Mouse (Mus musculus): ENCODE measurements around the gene Mdga1.
A peak's percentile ranks its signal among the peaks of the same experiment; 100 is the strongest.

Gene Mdga1

DNA sequence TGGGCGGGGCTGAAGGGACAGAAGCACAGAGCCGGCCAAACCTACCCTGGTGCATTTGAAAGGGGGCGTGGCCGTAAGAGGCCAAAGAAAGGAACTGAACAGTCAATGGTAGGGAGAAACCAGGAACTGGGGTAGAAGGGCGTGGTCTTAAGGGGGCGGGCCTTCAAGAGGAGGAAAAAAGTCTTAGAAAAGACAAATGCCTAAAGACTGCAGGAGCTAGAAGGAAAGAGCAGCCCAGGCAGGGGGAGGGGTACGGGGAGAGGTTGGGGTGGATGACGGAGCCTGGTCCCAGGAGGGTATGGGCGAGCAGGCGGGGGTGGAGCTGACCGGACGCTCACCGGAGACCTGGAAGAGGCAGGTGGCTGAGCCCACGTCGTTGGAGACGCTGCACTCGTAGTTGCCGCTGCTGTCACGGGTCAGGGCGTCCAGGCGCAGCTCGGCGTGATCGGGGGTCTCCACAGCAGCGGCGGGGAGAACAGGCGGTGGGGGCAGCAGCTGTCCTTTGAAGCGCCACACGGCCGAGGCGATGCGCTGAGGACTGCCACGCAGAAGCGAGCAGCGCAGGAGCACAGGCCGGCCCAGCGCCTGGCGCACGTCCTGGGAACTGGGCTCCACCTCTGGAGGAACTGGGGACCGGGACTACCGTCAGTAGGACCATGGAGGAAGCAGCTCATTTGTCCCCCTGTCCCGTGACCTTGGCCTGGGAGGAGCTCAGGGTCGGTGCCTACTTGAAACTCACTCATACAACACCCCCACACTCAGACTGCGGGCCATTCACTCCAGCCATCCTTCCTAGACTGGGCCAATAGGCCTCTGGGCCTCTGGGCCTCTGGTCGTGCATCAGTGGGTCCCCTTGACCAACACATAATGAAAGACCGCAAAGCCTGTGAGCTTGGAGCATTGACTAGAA lies 127.9 kb downstream of the Mdga1 start:
- no peak for DNase-seq

- no peak for DNase-seq
Observed at GRCm38 (mm10) chr17:29838029-29838428, 131.9 kb downstream of the Mdga1 start.

- no peak for DNase-seq
Observed at GRCm38 (mm10) chr17:29837441-29837840, 132.4 kb downstream of the Mdga1 start.

GRCm38 (mm10) chr17:29834768-29835167 lies 135.1 kb downstream of the Mdga1 start:
- peak; percentile 94 for DNase-seq

DNA sequence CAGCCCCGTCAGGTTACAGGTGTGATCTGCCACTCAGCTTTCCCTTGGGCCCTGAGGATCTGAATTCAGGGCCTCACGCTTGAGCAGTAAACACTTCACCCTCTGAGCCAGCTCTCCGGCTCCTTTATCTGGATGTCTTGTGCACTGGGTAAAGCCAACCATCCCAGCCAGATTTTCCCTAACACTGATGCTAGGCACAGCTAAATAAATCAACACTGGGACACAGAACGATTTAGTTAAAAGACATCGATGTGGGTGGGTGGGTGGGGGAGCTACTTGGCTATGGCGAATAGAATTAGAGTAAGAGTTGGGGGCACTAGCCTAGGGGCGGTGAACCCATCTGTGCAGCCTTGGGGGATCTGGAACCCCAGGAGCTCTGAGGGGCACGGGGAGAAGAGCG lies 135.6 kb downstream of the Mdga1 start:
- no peak for DNase-seq

DNA sequence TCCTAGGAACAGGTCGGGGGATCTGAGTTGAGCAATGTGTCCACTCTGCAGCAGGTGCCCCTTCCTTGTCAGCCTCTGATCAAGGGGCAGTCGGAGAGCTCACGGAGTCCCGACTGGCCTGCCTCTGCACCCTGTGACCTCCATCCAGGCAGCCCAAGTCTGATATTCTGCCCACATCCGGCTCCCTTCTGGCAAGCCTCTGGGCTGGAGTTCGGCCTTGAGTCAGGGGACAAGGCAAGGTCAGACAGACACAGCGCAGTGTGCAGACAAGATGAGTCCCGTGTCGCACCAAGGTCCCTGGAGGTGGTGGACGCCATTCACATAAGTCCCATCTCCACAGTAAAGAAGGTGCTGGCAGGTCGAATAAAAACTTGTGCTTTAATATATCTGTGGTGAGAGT lies 138.2 kb downstream of the Mdga1 start:
- DNase-seq = no peak

DNA sequence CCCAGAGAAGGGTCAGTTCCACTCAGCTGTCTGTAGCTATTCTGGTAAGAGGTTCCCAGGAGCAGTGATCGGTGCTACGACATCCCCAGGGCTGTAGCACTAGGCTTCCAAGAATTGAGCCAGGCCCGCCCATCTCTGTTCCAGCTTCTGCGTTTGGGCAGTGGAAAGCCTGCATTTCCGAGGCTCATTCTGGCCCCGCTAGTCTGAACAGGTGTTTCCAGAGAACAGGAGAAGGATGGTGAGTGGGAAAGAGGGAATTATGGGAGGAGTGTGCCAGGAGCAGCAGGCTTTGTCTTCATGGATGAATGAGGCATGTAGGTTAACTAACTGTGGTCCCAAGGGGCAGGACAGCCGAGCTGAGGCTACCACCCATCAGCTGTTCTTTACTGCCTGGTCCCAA lies 140.8 kb downstream of the Mdga1 start:
- DNase-seq = no peak

- DNase-seq = no peak
Observed at GRCm38 (mm10) chr17:29827602-29828001, 142.3 kb downstream of the Mdga1 start.

GRCm38 (mm10) chr17:29824512-29825120 lies 145.3 kb downstream of the Mdga1 start:
- no peak for DNase-seq

GRCm38 (mm10) chr17:29824208-29824509 lies 145.7 kb downstream of the Mdga1 start:
- peak; percentile 47 for DNase-seq

DNA sequence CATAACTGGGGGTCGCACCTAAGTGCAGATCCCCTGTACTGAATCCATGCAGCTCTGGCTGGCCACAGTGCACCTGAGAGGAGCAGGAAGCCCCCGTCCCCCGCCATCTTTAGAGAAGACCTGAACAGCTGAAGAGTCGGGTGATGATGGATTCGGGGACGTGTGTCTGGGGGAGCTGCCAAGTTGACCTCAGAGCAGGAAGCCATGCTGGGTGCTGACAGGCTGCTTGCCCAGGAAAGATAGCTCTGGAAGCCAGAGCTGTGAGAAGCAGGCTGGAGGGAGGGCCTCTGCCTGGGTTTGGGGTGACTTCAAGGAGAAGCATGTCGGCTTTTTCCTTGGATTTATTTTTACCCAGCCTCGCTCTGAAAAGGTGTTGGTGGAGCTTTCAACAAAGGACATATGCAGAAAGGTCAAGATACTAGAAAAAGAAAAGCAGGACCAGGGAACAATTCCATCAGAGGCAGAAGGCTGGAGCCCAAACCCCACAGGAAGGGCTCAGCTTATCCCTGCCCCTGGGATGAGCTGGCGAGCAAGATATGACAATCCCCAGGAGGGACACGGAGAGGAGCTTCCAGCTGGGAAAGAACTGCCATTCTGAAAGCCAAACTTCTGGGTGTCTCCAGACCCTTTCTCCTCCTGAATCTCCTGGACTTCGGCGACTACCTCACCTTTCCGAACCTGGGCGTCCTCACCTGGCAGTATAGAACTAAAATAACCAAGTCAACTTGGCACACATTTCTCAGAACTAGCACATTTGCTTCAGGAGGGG lies 146.3 kb downstream of the Mdga1 start:
- DNase-seq = peak; percentile 85

DNA sequence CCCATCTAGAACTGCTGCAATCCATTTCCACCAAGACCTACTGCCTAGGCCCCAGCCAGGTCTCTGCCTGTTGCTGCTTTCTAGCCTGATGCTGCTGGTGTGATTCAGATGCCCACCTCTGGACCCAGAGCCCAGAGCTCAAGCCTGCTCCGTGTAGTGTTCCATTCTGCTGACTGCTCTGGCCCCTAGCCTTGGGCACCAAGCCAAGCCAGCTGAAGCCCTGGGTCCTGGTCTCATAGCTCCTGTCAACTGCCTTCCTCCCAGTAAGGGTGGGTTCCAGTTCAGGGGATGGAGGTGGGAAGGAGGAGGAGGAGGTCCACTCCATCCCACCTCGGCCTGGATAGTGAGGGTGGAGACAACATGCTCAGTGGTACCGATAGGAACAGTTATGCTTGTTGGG lies 150.3 kb downstream of the Mdga1 start:
- no peak for DNase-seq

DNA sequence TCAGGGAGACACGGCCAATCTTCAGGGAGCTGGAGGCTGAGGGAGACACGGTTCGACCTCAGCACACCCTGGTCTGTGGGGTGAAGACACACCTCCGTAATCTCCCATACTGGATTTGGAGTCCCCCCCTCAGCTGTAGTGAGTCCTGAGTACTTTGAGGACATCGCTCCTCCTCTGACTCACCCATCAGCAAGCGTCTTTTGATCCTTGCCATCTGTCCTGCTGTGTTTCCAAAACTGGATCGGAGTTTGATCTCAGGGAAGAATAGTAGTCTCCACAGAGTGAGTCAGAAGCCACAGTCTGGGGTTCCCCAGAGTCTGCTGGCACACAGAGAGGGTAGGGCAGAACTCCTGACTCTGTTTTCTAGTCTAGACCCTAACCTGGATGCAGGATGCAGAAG lies 150.9 kb downstream of the Mdga1 start:
- DNase-seq = no peak

DNA sequence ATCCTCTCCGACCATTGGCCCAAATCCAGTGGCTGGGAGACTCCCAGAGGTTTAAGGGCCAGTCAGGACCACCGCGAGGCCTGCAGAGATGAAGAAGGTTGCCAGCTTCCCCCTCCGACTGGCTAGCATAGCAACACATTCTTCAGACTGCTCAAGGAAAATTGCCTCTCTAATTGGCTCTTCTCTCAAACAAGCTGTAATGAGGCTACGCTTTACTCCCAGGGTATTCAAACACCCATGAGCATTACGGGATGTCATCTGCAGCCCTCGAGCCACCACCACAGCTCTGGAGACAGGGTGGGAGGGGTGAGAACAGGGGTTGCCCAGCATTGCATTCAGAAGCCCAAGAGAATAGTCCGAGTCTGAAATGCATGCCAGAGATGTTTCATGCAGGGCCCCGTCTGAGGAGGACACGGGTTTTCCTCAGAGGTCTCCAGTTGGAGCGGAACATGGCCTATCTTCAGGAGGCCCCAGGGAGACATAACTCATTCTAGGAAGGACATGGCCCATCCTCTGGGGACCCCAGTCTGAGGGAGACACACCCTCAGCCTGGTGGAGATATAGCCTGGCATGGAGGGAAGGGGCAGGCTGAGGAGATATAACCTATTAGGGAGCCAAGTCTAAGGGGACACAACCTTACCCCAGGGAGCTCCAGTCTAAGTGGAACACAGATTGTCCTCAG lies 151.5 kb downstream of the Mdga1 start:
- DNase-seq = no peak

GRCm38 (mm10) chr17:29814758-29815157 lies 155.1 kb downstream of the Mdga1 start:
- no peak for DNase-seq

DNA sequence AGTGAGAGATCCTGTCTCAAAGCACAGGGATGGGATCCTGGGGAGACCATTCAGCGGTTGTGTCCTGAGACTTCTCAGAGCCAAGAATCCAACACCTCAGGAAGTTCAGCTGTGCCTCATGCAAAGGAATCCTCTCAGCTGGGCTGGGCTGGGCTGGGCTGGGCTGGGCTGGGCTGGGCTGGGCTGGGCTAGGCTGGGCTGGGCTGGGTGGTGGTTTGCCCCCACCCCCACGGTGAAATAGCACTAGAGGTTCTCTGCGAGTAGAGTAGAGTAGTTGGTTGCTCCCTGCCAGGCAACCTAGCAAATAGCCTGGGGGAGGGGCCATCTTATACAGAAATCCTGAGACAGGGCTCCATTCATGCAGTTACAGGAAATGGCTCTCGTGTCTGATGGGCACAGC lies 156.6 kb downstream of the Mdga1 start:
- no peak for DNase-seq

GRCm38 (mm10) chr17:29803545-29803944 lies 166.3 kb downstream of the Mdga1 start:
- no peak for DNase-seq

GRCm38 (mm10) chr17:29801358-29801757 lies 168.5 kb downstream of the Mdga1 start:
- DNase-seq = peak; percentile 73

DNA sequence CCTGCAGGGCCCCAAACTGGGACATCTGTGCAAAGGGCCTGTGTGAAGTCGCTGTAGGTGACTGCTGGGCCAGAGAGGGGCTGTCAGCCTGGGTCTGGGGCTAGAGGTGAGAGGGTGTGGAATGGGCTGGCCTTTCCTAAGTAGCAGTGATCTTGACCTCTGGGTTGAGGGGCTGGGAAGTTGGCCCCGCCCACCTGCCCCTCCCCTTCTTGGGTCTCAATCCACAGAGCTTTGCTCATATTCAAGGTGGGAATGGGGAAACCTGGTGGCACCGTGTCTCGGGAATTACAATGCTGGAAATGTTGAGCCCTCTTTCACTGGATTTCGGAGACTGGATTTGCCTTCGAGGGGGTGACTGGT lies 169.8 kb downstream of the Mdga1 start:
- no peak for DNase-seq

GRCm38 (mm10) chr17:29799398-29800095 lies 170.3 kb downstream of the Mdga1 start:
- no peak for DNase-seq

- no peak for DNase-seq
Observed at GRCm38 (mm10) chr17:29798151-29798550, 171.7 kb downstream of the Mdga1 start.

GRCm38 (mm10) chr17:29796787-29797186 lies 173.1 kb downstream of the Mdga1 start:
- DNase-seq = no peak

GRCm38 (mm10) chr17:29796086-29796485 lies 173.8 kb downstream of the Mdga1 start:
- DNase-seq = peak; percentile 59
